15 mouse cellular contexts compared by ENCODE assay signal in genomic region chr3:68604467-68604866, GRCm38 (mm10).
DNase-seq lines count a peak whose midpoint lies in the region; ATAC-seq and TF ChIP-seq lines count a peak whose summit lies in the region.
"Had no signal": no experiment of that assay in that cellular context is flagged by ENCODE, and none has a peak within 500 bp of the region (broad histone marks: within the 10 kb centered on the region; RNA-seq: fewer than 3 reads in every experiment).

No protein-coding gene starts in this region.

- no peaks in the 10 kb centered on the region for H3K36me3 ChIP-seq in neural tube, embryonic 13.5 days
- H3K36me3 ChIP-seq in midbrain, embryonic 12.5 days = 0 out of 2 replicates have a peak, but pooled peaks cover 4% of the 10 kb centered on the region
- H3K36me3 ChIP-seq: liver, embryonic 12.5 days had no signal

- TF ChIP-seq POLR2A in olfactory bulb, adult 2 months (IDR thresholded peaks at IDR 0.05; ENCODE audit: insufficient read depth, low read depth, low read length) = no peak

- DNase-seq in cerebellum, postnatal 25 days = peak; percentile 50
- no peak for DNase-seq in cerebellum, postnatal 4 days (ENCODE audit: low spot score in 2 of 2)
- DNase-seq in neural tube, embryonic 10.5 days (ENCODE audit: extremely low spot score, low spot score) = no peak
- no peak for DNase-seq in lung, postnatal 4 days
- no peak for DNase-seq in retina, embryonic 14.5 days (ENCODE audit: low spot score)
- DNase-seq: cerebellum, postnatal 10 days; gastrocnemius, postnatal 36 days; heart, postnatal 14 days; kidney, adult 9 months had no signal

- H3K4me3 ChIP-seq in neural tube, embryonic 13.5 days = no peak overlapping the region
- no peak overlapping the region for H3K4me3 ChIP-seq in midbrain, embryonic 12.5 days
- no peak overlapping the region for H3K4me3 ChIP-seq in olfactory bulb, adult 2 months (ENCODE audit: insufficient read depth, low read depth, low read length)
- H3K4me3 ChIP-seq: embryonic facial prominence, embryonic 10.5 days; heart, embryonic 10.5 days; liver, embryonic 12.5 days had no signal

- H3K9ac ChIP-seq in neural tube, embryonic 13.5 days = no peak overlapping the region
- no peak overlapping the region for H3K9ac ChIP-seq in midbrain, embryonic 12.5 days (replicated peaks)
- H3K9ac ChIP-seq: liver, embryonic 12.5 days had no signal

- H3K9me3 ChIP-seq in neural tube, embryonic 13.5 days = no peaks in the 10 kb centered on the region
- H3K9me3 ChIP-seq in midbrain, embryonic 12.5 days = no peaks in the 10 kb centered on the region
- H3K9me3 ChIP-seq: embryonic facial prominence, embryonic 10.5 days; heart, embryonic 10.5 days; liver, embryonic 12.5 days had no signal

- H3K4me2 ChIP-seq in neural tube, embryonic 13.5 days = peak overlapping the region; percentile 18; the same call in 1 of the 2 replicates
- H3K4me2 ChIP-seq in midbrain, embryonic 12.5 days (replicated peaks) = peak overlapping the region; percentile 11; the same call in 1 of the 2 replicates
- H3K4me2 ChIP-seq: liver, embryonic 12.5 days had no signal

- 58% methylated on average over 10 of the region's 10 CpGs for WGBS in neural tube, embryonic 13.5 days
- WGBS in midbrain, embryonic 12.5 days = 63% methylated on average over 10 of the region's 10 CpGs
- 74% methylated on average over 10 of the region's 10 CpGs for WGBS in olfactory bulb, adult 2 months

- no peak for TF ChIP-seq CTCF in olfactory bulb, adult 2 months (IDR thresholded peaks at IDR 0.05; ENCODE audit: insufficient read depth, low read depth, low read length)

- peak overlapping the region; percentile 61 for H3K27ac ChIP-seq in neural tube, embryonic 13.5 days (replicated peaks)
- H3K27ac ChIP-seq in midbrain, embryonic 12.5 days (replicated peaks) = peak overlapping the region; percentile 81
- peak overlapping the region; percentile 7; the same call in 1 of the 2 replicates for H3K27ac ChIP-seq in olfactory bulb, adult 2 months (ENCODE audit: insufficient read depth, low read depth, low read length)
- H3K27ac ChIP-seq: embryonic facial prominence, embryonic 10.5 days; heart, embryonic 10.5 days; liver, embryonic 12.5 days had no signal

- H3K27me3 ChIP-seq in neural tube, embryonic 13.5 days = no peaks in the 10 kb centered on the region
- H3K27me3 ChIP-seq in midbrain, embryonic 12.5 days = no peaks in the 10 kb centered on the region
- H3K27me3 ChIP-seq: liver, embryonic 12.5 days had no signal

- ATAC-seq in neural tube, embryonic 13.5 days (ENCODE audit: low read depth) = peak; percentile 24; the same call in 1 of the 2 replicates
- peak; percentile 13; the same call in 1 of the 2 replicates for ATAC-seq in midbrain, embryonic 12.5 days (ENCODE audit: low FRiP score, low read depth)
- ATAC-seq: liver, embryonic 12.5 days had no signal

- peaks cover 53% of the 10 kb centered on the region for H3K4me1 ChIP-seq in neural tube, embryonic 13.5 days (replicated peaks)
- peaks cover 31% of the 10 kb centered on the region for H3K4me1 ChIP-seq in midbrain, embryonic 12.5 days
- peaks cover 23% of the 10 kb centered on the region for H3K4me1 ChIP-seq in olfactory bulb, adult 2 months (ENCODE audit: control insufficient read depth, insufficient read depth, low read length)
- H3K4me1 ChIP-seq: liver, embryonic 12.5 days had no signal

Comparison
In these comparisons a context has a peak if more than half of its experiments do, and no peak if none do; other contexts are left out.
1. DNase-seq: peak in cerebellum, postnatal 25 days (2 of 2); none in cerebellum, postnatal 4 days (0 of 2), neural tube, embryonic 10.5 days (single experiment), lung, postnatal 4 days (0 of 2) and retina, embryonic 14.5 days (single experiment).
2. H3K27ac ChIP-seq: peak in every context shown above with its lines; median percentile 81 in midbrain, embryonic 12.5 days; 61 in neural tube, embryonic 13.5 days; 7 in olfactory bulb, adult 2 months.